Mouse (Mus musculus): ENCODE data around the gene Apon.

GRCm38 (mm10) chr10:128297221-128297620, 43.3 kb downstream of the Apon start:
- TF ChIP-seq POLR2A (IDR thresholded peaks at IDR 0.05; ENCODE audit: control insufficient read depth, low read depth, low read length) (no peak), CTCF (IDR thresholded peaks at IDR 0.05; ENCODE audit: control insufficient read depth, insufficient read depth, insufficient replicate concordance, low read depth, low read length) (no peak)

Data from testis, adult 2 months (tissue).